Mouse (Mus musculus) megakaryocyte, embryonic 14.5 days (primary cell): ENCODE data around the gene Smad6. TPM values are rescaled to one million over a fixed set of nuclear protein-coding genes. Genes with fewer than 3 reads are reported as not detected.
A peak's percentile ranks its signal among the peaks of the same experiment; 100 is the strongest.

Experiments used
- H3K27me3 ChIP-seq: replicated peaks from 2 replicates; pipeline ENCODE3; 2012; ENCODE audit warnings: inconsistent platforms
- H3K36me3 ChIP-seq: replicated peaks from 2 replicates; pipeline ENCODE3; 2012; ENCODE audit warnings: low read length, inconsistent platforms, mixed read lengths
- H3K4me1 ChIP-seq: 2 replicates; pipeline ENCODE4 v1.6.1; 2012; ENCODE audit warnings: inconsistent platforms
- H3K4me3 ChIP-seq: replicated peaks from 2 replicates; pipeline ENCODE3; 2012; ENCODE audit warnings: moderate library complexity, mild to moderate bottlenecking, inconsistent platforms
- H3K9me3 ChIP-seq: 2 replicates; pipeline ENCODE4 v1.6.1; 2012; ENCODE audit warnings: inconsistent platforms
- FLI1 ChIP-seq: IDR thresholded peaks from 2 replicates; pipeline ENCODE4 v1.6.1; 2012; ENCODE audit warnings: low read length, inconsistent platforms, mixed read lengths
- GATA1 ChIP-seq: IDR thresholded peaks from 3 replicates; pipeline ENCODE4 v1.6.1; 2012; ENCODE audit warnings: mixed read lengths, low read length, inconsistent platforms, borderline replicate concordance
- polyA plus RNA-seq: library from polyadenylated mRNA; stranded (reverse); fragments of >175 nt; gene quantifications from 2 replicates; pipeline ENCODE4 v1.2.3, GENCODE M21; 2012; ENCODE audit warnings: low replicate concordance; ENCODE audit not compliant: insufficient read depth

Gene Smad6
- polyA plus RNA-seq, 1 experiment, result 19.3 TPM

- H3K4me3 ChIP-seq, result peak overlapping the region; percentile 94
- no peak for TF ChIP-seq FLI1
- TF ChIP-seq GATA1, result no peak
- H3K4me1 ChIP-seq, result peaks cover 85% of the 10 kb centered on the region
- peaks cover 36% of the 10 kb centered on the region for H3K27me3 ChIP-seq
- no peaks in the 10 kb centered on the region for H3K36me3 ChIP-seq
- H3K9me3 ChIP-seq, result no peaks in the 10 kb centered on the region
These were observed 905 bp upstream of the Smad6 start for GRCm38 (mm10) chr9:64022562-64023366.

- Histone ChIP-seq H3K4me3 (peak overlapping the region; percentile 94), H3K36me3 (no peaks in the 10 kb centered on the region), H3K9me3 (no peaks in the 10 kb centered on the region), H3K4me1 (peaks cover 93% of the 10 kb centered on the region), H3K27me3 (peaks cover 41% of the 10 kb centered on the region)
- TF ChIP-seq GATA1, result no peak
- no peak for TF ChIP-seq FLI1
These were observed 474 bp downstream of the Smad6 start for GRCm38 (mm10) chr9:64021319-64021850.

GRCm38 (mm10) chr9:64020606-64021318 is 1.1 kb downstream of the Smad6 start:
- Histone ChIP-seq H3K4me1 (peaks cover 91% of the 10 kb centered on the region), H3K27me3 (peaks cover 45% of the 10 kb centered on the region), H3K36me3 (no peaks in the 10 kb centered on the region), H3K4me3 (peak overlapping the region; percentile 94), H3K9me3 (no peaks in the 10 kb centered on the region)
- TF ChIP-seq GATA1, result no peak
- TF ChIP-seq FLI1, result no peak

- Histone ChIP-seq H3K36me3 (no peaks in the 10 kb centered on the region), H3K27me3 (peaks cover 45% of the 10 kb centered on the region), H3K4me3 (peak overlapping the region; percentile 94), H3K9me3 (no peaks in the 10 kb centered on the region), H3K4me1 (peaks cover 86% of the 10 kb centered on the region)
- TF ChIP-seq FLI1 (no peak), GATA1 (no peak)
These were observed 1.7 kb downstream of the Smad6 start for GRCm38 (mm10) chr9:64020171-64020605.

GRCm38 (mm10) chr9:64019036-64019886 is 2.6 kb downstream of the Smad6 start:
- H3K27me3 ChIP-seq, result peaks cover 49% of the 10 kb centered on the region
- peaks cover 77% of the 10 kb centered on the region for H3K4me1 ChIP-seq
- TF ChIP-seq FLI1, result no peak
- TF ChIP-seq GATA1, result no peak
- H3K9me3 ChIP-seq, result no peaks in the 10 kb centered on the region
- peak overlapping the region; percentile 94 for H3K4me3 ChIP-seq
- H3K36me3 ChIP-seq, result peaks cover 3% of the 10 kb centered on the region

GRCm38 (mm10) chr9:64017861-64018793 is 3.7 kb downstream of the Smad6 start:
- TF ChIP-seq GATA1, result peak; percentile 44; the same call in 1 of the 3 replicates
- TF ChIP-seq FLI1, result no peak
- peaks cover 10% of the 10 kb centered on the region for H3K36me3 ChIP-seq
- peaks cover 50% of the 10 kb centered on the region for H3K27me3 ChIP-seq
- H3K4me3 ChIP-seq, result peak overlapping the region; percentile 94
- no peaks in the 10 kb centered on the region for H3K9me3 ChIP-seq
- H3K4me1 ChIP-seq, result peaks cover 66% of the 10 kb centered on the region

- Histone ChIP-seq H3K4me1 (peaks cover 58% of the 10 kb centered on the region), H3K9me3 (peaks cover 3% of the 10 kb centered on the region; the same call in 1 of the 2 replicates), H3K4me3 (peak overlapping the region; percentile 40), H3K36me3 (peaks cover 23% of the 10 kb centered on the region), H3K27me3 (peaks cover 50% of the 10 kb centered on the region)
- TF ChIP-seq GATA1 (no peak), FLI1 (no peak)
These were observed 5.0 kb downstream of the Smad6 start for GRCm38 (mm10) chr9:64016648-64017400.

- TF ChIP-seq GATA1 (no peak), FLI1 (no peak)
These were observed 5.8 kb downstream of the Smad6 start for GRCm38 (mm10) chr9:64016092-64016491.

More at GRCm38 (mm10) chr9:64016092-64016491, 5.8 kb downstream of the Smad6 start:
- Histone ChIP-seq H3K4me1 (peaks cover 52% of the 10 kb centered on the region), H3K27me3 (peaks cover 48% of the 10 kb centered on the region), H3K36me3 (peaks cover 30% of the 10 kb centered on the region), H3K4me3 (no peak overlapping the region), H3K9me3 (peaks cover 10% of the 10 kb centered on the region)
